Mouse (Mus musculus) cortical plate, adult 2 months (tissue): ENCODE data around the gene Gen1.

ENCODE experiments used
- CTCF ChIP-seq: fragments of 200-500 bp; IDR thresholded peaks from 2 replicates; pipeline ENCODE4 v1.5.1; 2011; ENCODE audit warnings: mild to moderate bottlenecking, control low read depth, low read length; ENCODE audit not compliant: insufficient read depth; ENCODE audit errors: extremely low read depth
- POLR2A ChIP-seq: fragments of 200-500 bp; IDR thresholded peaks from 2 replicates; pipeline ENCODE4 v1.6.1; 2011; ENCODE audit warnings: mild to moderate bottlenecking, low read length, control low read depth; ENCODE audit not compliant: insufficient read depth; ENCODE audit errors: extremely low read depth

- TF ChIP-seq POLR2A (no peak), CTCF (no peak)
Observed at GRCm38 (mm10) chr12:11273185-11273584, 7.6 kb upstream of the Gen1 start.
